In genomic region chrX:53055771-53056170, GRCm38 (mm10) we compare ENCODE assay signal across 8 mouse cellular contexts.
DNase-seq lines count a peak whose midpoint lies in the region; ATAC-seq and TF ChIP-seq lines count a peak whose summit lies in the region.

No protein-coding gene starts in this region.

- 0 out of 2 replicates have a peak, but pooled peaks cover 3% of the 10 kb centered on the region for H3K27me3 ChIP-seq in spleen, adult 2 months (ENCODE audit: control insufficient read depth, insufficient read depth, low read length)
- H3K27me3 ChIP-seq in forebrain, embryonic 14.5 days (replicated peaks; ENCODE audit: control insufficient read depth, insufficient read depth, low read length): no peaks in the 10 kb centered on the region
- peaks cover 16% of the 10 kb centered on the region for H3K27me3 ChIP-seq in limb, embryonic 12.5 days
- peaks cover 2% of the 10 kb centered on the region; the same call in 1 of the 2 replicates for H3K27me3 ChIP-seq in midbrain, embryonic 16.5 days (ENCODE audit: control insufficient read depth, insufficient read depth, low read depth, low read length)

- ATAC-seq in forebrain, embryonic 14.5 days: no peak
- ATAC-seq in limb, embryonic 12.5 days (ENCODE audit: insufficient number of reproducible peaks, insufficient read depth, low FRiP score, low TSS enrichment, low read depth): no peak
- ATAC-seq in midbrain, embryonic 16.5 days: no peak

- DNase-seq in spleen, adult 2 months (ENCODE audit: low read depth in 1 of 2, low spot score in 2 of 2): no peak
- no peak for DNase-seq in spleen, postnatal 14 days (ENCODE audit: low spot score in 2 of 2)
- DNase-seq in forebrain, embryonic 14.5 days (ENCODE audit: low spot score): no peak
- no peak for DNase-seq in left cerebral cortex, adult 9 months (ENCODE audit: low spot score in 2 of 2)
- no peak for DNase-seq in right cerebral cortex, postnatal 25 days
- DNase-seq in cerebellum, postnatal 10 days: no peak

- no peak overlapping the region for H3K9ac ChIP-seq in forebrain, embryonic 14.5 days (ENCODE audit: low read length)
- H3K9ac ChIP-seq in limb, embryonic 12.5 days (replicated peaks): peak overlapping the region; percentile 90
- no peak overlapping the region for H3K9ac ChIP-seq in midbrain, embryonic 16.5 days (ENCODE audit: low read depth, low read length)

- 27% methylated on average over 9 of the region's 9 CpGs for WGBS in spleen, adult 2 months
- whole genome bisulfite sequencing in forebrain, embryonic 14.5 days: 19% methylated on average over 9 of the region's 9 CpGs
- WGBS in limb, embryonic 12.5 days: 11% methylated on average over 9 of the region's 9 CpGs
- WGBS in midbrain, embryonic 16.5 days: 18% methylated on average over 9 of the region's 9 CpGs

- H3K27ac ChIP-seq in spleen, adult 2 months (ENCODE audit: insufficient read depth, low read length): no peak overlapping the region
- H3K27ac ChIP-seq in forebrain, embryonic 14.5 days (ENCODE audit: low read depth, low read length): no peak overlapping the region
- peak overlapping the region; percentile 97 for H3K27ac ChIP-seq in limb, embryonic 12.5 days
- H3K27ac ChIP-seq in midbrain, embryonic 16.5 days (ENCODE audit: low read length): no peak overlapping the region

- no peak for TF ChIP-seq CTCF in spleen, adult 2 months (IDR thresholded peaks at IDR 0.05; ENCODE audit: extremely low read depth, insufficient read depth, insufficient read length, insufficient replicate concordance)

- TF ChIP-seq POLR2A in spleen, adult 2 months (IDR thresholded peaks at IDR 0.05; ENCODE audit: low read depth, low read length): no peak

- no peaks in the 10 kb centered on the region for H3K36me3 ChIP-seq in spleen, adult 2 months (ENCODE audit: control insufficient read depth, insufficient read depth, low read length)
- no peaks in the 10 kb centered on the region for H3K36me3 ChIP-seq in forebrain, embryonic 14.5 days (ENCODE audit: control insufficient read depth, insufficient read depth, low read length)
- peaks cover 7% of the 10 kb centered on the region; the same call in 1 of the 2 replicates for H3K36me3 ChIP-seq in limb, embryonic 12.5 days
- H3K36me3 ChIP-seq in midbrain, embryonic 16.5 days (ENCODE audit: control insufficient read depth, insufficient read depth, low read length): no peaks in the 10 kb centered on the region

- H3K4me3 ChIP-seq in spleen, adult 2 months (ENCODE audit: extremely low read depth, insufficient read depth, insufficient read length): peak overlapping the region; percentile 23; the same call in 1 of the 2 replicates
- H3K4me3 ChIP-seq in forebrain, embryonic 14.5 days (ENCODE audit: low read depth, low read length): peak overlapping the region; percentile 47
- H3K4me3 ChIP-seq in limb, embryonic 12.5 days (replicated peaks): peak overlapping the region; percentile 62
- H3K4me3 ChIP-seq in midbrain, embryonic 16.5 days (ENCODE audit: low read depth, low read length): peak overlapping the region; percentile 41

- H3K9me3 ChIP-seq in forebrain, embryonic 14.5 days (replicated peaks; ENCODE audit: control insufficient read depth, low read length): no peaks in the 10 kb centered on the region
- H3K9me3 ChIP-seq in limb, embryonic 12.5 days: no peaks in the 10 kb centered on the region
- no peaks in the 10 kb centered on the region for H3K9me3 ChIP-seq in midbrain, embryonic 16.5 days (replicated peaks; ENCODE audit: control insufficient read depth, low read length, poor library complexity, severe bottlenecking)

- H3K4me2 ChIP-seq in forebrain, embryonic 14.5 days (ENCODE audit: low read length): peak overlapping the region; percentile 50
- H3K4me2 ChIP-seq in limb, embryonic 12.5 days: peak overlapping the region; percentile 58
- H3K4me2 ChIP-seq in midbrain, embryonic 16.5 days (ENCODE audit: low read length): peak overlapping the region; percentile 49

- no peaks in the 10 kb centered on the region; the same call in 1 of the 2 replicates for H3K4me1 ChIP-seq in spleen, adult 2 months (ENCODE audit: control insufficient read depth, insufficient read depth, insufficient read length)
- H3K4me1 ChIP-seq in forebrain, embryonic 14.5 days (ENCODE audit: control insufficient read depth, insufficient read depth, low read length): no peaks in the 10 kb centered on the region
- H3K4me1 ChIP-seq in limb, embryonic 12.5 days (replicated peaks): peaks cover 22% of the 10 kb centered on the region
- H3K4me1 ChIP-seq in midbrain, embryonic 16.5 days (ENCODE audit: control insufficient read depth, insufficient read depth, low read length): no peaks in the 10 kb centered on the region
